Mouse (Mus musculus): ENCODE data around the gene Ugt1a2.
"Not testable (repeated sequence)": the region's sequence is repeated elsewhere in the genome, so short reads cannot be mapped to it uniquely, and the experiment has no call there.

Gene Ugt1a2

DNA sequence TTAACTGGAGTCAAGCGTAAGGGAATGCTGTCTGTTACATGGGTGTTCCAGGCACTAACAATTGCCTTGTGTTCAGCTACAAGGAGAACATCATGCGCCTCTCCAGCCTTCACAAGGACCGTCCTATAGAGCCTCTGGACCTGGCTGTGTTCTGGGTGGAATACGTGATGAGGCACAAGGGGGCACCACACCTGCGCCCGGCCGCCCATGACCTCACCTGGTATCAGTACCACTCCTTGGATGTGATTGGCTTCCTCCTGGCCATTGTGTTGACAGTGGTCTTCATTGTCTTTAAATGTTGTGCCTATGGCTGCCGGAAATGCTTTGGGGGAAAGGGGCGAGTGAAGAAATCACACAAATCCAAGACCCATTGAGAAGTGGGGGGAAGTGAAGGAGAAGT is 17.6 kb downstream of the Ugt1a2 start:
- peak in 1 of 2 experiments; percentile 14 for DNase-seq

DNA sequence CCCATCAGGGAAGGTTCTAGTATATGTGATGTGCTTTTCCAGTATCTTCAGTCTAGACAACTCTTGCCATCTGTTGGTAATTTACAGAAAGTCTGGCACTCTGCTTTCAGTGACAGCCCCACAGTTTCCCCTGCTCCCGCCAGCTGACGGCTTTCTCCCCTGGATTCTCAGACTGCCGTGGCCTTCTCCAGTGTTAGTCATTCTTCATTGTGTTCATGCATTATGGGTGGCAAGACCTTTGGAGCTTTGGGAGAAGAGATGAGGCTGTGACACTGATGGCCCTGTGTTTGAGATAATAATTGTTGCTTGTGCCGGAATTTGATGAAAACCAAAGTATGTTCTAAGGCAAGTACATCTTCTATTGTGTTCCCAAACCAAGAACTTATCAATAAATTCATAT is 18.2 kb downstream of the Ugt1a2 start:
- no peak for DNase-seq

DNA sequence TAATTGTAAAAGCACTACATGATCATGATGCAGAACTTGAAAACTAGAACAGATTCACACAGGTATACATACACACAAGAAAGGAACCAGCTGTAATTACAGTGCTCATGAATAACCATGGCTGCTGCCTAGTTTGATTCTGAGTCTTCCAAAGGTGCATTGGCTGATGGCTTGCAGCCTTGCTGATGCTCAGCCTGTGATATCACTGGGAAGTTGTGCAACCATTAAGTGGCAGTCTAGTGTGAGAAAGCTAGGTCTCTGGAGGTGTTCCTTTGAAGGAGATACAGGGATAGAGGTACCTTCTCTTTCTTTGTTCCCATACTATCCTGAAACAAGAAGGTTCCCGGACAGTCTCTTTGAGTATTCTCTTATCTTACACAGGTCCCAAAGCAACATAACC is 18.7 kb downstream of the Ugt1a2 start:
- no peak for DNase-seq

DNA sequence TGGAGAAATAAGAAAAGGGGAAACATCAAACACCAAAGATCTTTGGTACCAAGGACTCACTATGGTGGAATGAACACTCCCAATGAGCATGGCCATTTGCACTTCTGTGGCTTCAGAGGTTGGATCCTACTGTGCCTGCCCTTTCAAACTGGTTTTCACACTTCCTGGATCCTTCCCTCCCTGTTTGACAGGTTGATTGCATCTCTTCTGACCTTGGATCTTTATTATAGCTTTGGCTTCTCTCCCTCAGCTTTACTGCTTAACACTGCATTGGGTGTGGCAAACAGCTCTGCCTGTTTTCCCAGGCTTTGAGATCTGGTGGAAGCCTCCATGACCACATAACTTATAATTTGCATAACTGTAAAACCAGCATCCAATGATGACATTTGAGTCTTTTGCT is 19.9 kb downstream of the Ugt1a2 start:
- DNase-seq: no peak

DNA sequence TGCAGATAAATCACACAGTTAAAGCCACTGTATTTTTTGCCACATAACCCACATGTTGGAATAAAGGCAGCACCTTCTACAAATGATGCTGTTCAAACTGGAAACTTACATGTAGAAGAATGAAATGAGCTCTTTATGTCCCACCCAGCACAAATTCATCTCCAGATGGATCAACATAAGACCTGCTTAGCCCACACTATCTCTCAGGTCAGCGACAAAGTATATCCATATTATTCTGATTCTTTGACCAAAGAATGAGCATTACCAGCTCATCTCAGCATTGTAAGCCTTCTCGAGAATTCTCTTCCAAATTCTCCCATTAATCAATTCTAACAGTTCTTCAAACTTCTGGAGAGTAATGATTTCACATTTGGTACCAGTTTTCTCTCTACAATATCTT is 21.8 kb downstream of the Ugt1a2 start:
- DNase-seq: no peak

DNA sequence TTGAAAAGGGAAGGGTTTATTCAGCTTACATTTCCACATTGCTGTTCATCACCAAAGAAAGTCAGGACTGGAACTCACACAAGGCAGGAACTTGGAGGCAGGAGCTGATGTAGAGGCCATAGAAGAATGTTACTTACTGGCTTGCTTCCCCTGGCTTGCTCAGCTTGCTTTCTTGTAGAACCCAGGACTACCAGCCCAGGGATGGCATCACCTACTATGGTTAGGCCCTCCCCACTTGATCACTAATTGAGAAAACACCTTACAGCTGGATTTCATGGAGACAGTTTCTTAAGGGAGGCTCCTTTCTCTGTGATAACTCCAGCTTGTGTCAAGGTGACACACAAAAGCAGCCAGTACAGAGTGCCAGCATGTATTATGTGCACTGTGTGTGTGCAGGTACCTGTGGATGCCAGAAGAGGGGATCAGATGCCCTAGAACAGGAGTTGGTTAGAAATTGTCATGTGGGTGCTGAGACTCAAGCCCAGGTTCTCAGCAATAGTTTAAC is 22.7 kb downstream of the Ugt1a2 start:
- not testable (repeated sequence) for DNase-seq

DNA sequence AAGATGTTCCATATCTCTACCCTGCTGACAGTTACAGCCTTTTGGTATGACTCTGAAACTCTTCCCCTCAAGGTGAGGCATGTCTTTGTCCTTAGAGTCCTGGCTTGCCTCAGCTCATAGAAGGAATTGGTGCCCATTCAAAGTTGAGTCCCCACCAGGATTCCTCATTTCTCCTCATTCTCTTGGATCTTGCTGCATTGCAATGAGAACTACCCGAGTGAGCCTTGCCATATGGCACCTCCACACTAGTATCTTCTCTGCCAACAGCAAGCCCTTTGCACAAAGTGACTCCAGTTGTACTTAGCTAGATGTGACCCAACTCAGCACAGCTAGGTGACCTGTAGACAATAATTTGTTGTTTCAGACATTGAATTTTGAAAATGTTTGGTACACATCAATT is 23.2 kb downstream of the Ugt1a2 start:
- DNase-seq: no peak

DNA sequence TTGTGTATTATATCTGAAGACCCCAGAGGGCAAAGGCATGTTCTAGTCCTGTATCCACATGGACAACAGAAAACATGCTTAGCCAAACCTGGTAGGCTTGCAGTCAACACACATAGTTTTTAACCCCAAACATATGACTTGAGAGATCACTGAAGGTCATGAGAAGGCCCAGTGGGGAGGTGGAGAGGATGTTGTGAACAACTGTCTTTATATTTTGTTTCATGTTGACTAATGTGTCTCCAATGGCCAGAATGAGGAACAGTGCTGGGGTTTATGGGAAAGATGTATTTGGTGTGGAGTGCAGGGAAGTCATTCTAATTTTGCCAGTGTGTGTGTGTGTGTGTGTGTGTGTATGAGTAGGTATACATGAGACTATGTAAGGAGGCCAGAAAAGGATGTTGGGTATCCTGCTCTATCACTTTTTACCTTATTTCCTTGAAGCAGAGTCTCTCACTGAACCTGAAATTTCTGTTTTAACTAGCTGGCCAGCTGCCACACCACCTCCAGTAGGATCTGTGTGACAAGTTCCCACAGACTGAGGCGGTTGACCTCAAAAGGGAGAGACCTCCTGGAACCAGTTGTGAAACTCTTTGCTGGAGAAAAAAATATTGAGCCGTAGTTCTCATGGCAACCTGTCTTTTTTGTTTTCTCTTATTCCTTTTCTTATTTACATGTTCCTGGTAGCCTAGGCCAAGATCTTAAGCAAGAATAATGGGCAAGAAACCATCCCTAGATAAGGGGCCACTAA is 23.8 kb downstream of the Ugt1a2 start:
- peak in 1 of 2 experiments; percentile 10 for DNase-seq

DNA sequence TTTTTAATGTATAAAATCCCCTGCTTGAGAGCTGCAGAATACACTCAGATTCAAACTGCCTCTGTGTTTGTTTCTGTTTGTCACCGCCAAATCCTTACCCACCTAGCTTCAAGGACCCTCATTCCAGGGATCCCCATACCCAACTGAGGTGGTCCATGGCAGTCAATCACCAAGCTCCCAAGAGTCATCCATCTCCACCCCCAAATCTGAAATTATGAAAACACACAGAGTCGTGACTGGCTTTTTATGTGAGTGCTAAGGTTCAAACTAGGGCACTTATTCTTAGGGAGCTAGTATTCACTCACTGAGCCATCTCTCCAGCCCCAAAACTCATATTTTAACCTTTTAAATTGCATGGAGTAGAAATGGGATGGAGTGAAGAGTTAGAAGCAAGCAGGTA is 24.9 kb downstream of the Ugt1a2 start:
- DNase-seq: not testable (repeated sequence)

DNA sequence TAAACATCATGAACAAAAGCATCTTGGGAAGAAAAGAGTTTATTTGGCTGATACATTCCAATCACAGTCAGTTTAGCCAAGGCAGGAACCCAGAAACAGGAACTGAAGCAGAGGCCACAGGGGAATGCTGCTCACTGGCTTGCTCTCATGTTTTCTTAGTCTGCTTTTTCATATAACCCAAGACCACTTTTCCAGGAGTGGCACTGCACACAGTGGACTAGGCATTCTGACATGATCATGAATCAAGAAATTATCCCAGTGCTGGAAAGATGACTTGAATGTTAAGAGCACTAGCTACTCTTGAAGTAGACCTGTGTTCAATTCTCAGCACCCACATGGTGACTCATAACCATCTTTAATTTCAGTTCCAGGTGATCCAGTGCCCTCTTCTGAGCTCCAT is 25.3 kb downstream of the Ugt1a2 start:
- no peak for DNase-seq

DNA sequence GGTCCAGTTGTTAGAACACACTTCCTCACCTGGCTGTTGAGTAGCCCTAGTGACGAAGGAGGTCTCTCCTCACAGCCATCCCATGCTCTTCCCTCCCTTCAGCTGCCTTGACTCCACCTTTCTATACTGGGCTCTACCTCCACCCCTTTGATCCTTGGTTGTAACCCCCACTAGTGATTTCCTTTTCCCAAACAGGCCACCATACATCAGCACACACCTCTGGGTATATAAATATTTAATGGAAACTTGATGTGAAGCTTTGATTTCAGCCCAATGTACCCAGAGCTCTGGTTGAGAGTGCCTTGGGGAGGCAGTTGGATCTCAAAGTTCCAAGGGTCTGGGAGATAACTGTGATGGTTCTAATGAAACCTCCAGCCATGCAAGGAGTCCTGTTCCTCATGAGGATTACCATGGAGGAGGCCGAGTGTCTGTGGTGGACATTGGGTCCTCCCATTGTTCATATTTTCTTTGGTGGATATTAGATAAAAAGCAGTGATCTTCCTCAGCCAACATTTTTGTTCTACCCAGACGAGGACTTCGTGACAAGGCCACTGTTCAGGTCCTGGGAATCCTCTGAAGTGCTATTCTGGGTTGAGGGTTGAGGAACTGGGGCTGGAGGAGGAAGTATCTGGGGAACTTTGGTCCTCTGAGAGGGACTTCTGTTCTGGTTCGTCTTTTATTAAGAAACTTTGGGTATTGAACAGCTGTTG is 26.4 kb downstream of the Ugt1a2 start, which contains the start of gene Mroh2a:
Gene Mroh2a, plus strand, starts transcription at position 317 of the 710 bp plus-strand sequence.
- DNase-seq: peak in 1 of 2 experiments; percentile 1

DNA sequence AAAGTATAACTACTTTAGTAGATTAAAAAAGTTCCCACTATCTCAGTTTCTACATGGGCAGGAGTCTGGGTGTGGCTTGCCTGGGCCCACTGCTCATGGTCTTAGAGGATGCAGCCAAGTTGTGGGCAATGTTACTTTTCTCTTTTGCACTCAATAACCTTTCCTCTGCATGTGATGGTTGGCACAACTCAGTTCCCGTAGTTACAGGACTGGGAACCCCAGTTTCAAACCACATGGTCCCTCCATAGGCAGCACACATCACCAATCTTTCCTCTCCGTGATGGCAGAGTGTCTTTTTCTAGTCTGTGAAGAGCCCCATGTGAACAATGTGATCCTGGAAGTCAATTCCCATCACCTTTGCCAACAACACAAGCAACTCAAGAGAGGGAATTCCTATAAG is 27.1 kb downstream of the Ugt1a2 start:
- DNase-seq: no peak

DNA sequence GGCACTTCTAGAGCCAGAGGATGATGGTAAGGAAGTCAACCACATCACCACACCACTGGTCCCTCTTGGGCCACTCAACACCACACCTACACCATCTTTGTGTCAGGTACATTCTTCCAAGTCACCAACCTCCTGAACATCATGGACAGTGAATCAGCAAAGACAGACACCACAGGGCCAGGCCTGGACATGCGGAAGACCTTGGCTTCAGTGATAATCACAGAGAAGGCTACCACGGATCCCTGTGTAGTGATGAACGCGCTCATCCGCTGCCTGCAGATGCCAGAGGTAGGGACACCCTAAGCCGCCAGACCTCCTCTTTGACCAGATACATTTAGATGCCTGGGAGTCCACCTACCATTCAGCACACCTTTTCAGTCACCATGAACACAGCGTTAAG is 27.7 kb downstream of the Ugt1a2 start:
- peak; percentile 9 to 10 for DNase-seq

DNA sequence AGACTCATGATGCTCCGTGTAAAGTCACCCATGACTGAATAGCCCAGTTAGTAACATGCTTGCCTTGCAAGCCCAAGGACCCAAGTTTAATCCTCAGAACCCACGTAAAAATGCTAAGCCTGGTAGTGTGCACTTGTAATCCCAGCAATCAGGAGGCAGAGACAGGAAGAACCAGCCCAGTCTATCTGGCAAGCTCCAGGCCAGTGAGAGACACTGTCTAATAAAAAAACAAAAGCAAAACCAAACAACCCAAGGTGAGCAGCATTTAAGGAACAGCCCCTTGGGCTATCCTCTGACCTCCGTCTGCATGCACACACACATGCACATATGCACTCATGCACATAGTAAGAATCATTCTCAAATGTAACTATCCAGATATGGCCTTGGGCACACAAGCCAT is 29.2 kb downstream of the Ugt1a2 start:
- DNase-seq: no peak

DNA sequence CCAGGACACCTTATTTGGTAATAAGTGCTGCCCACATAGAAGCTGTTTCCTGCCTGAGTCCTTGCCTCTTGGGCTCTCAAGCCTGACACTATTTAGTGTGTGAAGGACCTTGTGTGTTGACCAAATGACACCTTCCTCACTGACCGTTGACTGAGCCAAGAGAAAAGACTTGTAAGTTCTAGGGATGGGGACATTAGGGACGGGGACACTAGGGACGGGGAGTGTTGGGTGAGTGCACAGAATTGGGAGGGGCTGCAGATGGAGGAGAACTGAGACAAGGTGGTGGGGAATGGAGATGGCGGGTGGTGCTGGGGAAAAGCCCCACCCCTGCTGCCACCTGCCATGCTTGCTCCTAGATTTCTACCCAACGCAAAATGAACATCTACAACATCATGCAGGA is 29.6 kb downstream of the Ugt1a2 start:
- no peak for DNase-seq

DNA sequence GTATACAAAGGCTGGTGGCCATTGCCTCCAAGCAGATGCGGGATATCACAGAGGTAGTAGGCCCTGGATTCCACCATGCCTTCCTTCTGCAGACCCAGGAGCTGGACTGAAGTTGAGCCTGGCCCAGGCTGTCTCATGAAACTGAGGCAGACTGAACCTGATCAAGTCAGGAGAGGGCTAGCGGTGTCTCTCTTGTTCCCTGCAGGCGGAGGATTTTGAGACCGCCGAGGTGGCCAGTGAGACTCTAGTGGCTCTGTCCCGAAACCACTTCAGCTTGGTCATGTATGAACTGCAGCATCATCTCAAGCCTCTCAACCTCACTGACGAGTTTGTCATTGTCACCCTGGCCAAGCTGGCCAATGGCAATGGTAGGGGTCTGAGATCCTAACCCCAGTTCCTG is 30.0 kb downstream of the Ugt1a2 start:
- DNase-seq: no peak

DNA sequence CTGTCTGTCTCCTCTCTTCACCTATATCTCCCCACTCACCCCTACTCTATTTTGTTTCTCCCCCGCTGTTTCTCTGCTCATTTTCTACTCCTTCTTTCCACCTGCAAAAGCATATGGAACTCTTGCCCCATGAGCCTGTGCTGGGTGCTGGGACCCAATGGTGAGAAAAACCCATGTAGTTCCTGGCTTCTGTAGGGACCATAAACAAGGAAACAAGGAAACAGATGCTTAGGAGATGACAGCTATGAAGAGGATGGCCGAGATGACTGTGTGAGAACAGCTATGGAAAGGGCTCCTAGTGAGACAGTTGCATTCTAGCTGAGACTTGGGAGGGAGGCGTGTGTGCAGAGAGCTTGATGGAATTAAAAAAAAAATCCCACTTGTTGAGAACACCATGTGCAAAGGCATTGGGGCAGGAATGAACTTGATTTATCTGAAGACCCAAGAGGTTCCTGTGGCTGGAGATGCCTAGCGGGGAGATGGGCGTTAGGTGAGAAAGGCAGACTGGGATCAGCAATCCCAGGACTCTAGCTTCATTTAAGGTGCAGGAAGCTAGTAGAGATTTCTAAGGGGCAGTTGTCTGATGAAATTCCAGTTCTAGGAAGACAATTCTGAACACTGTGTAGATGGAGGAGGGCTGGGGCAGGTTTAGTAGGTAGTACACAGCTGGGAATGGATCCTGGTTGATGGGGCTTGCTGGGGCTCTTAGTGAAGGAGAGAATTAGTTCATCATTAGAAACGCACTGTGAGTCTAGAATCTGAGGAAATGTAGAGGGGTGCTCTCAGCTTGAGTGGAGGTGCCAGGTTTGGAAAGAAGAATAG is 30.8 kb downstream of the Ugt1a2 start:
- no peak for DNase-seq

DNA sequence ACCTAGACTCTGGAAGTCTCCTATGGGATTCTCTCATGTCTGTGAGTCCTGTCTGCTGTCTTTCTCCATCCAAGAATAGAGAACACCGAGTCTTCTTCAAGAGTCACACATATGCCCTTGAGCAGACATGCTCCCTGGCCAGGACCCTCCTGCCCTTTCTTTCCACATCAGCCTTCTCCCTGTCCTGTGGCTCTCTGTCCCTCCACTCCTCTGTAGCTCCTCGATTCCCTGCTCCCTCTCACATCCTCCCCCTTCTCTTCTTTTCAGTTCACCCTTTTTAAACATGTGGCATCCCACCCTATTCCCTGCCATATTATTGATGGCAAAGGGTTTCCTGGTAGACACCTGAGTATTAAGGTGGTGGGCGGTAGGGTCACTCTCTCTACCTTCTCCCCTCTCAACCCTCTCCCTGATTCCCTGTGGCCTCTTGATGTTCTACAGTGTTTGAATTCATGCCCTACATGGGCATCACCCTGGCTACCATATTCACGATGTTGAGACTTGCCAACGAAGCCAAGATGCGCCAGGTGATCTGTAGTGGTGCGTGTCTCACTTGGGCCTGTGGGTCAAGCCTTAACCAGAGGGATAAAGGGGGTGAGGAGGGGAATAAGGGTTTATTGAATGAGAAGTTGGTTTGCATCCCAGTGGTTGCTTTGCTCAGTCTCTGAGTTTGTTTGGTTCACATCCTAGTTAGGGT is 31.6 kb downstream of the Ugt1a2 start:
- DNase-seq: no peak

DNA sequence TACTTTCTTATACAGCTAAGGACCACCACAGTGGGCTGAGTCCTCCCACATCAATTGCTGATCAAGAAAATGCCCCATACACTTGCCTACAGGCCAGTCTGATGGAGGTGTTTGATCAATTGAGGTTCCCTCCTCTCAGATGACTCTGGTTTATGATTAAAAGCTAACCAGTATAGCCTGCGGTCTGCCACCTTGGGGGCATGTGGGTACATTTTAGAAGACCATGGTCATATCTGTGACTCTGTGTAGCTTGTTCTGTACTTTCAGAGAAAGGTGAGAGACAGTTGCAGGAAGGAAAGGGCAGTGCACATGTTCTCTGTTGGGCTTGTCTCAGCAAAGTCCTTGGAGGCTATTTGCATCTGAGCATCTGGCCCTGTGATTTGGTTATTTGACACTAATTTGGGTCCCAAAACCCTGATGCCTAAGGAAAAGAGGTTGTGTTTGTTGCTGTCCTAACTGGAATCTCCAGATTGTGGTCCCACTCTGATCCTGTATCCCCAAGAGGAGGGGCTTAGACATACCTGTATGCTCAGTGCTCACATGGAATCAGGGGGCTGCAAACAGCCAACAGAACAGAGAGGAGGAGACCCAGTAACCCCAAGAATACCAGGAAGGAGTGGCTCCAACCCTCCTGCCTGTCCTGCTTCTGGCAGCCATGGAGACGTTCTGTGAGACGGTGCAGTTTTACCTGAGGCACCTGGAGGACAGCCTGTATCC is 32.4 kb downstream of the Ugt1a2 start:
- DNase-seq: no peak

DNA sequence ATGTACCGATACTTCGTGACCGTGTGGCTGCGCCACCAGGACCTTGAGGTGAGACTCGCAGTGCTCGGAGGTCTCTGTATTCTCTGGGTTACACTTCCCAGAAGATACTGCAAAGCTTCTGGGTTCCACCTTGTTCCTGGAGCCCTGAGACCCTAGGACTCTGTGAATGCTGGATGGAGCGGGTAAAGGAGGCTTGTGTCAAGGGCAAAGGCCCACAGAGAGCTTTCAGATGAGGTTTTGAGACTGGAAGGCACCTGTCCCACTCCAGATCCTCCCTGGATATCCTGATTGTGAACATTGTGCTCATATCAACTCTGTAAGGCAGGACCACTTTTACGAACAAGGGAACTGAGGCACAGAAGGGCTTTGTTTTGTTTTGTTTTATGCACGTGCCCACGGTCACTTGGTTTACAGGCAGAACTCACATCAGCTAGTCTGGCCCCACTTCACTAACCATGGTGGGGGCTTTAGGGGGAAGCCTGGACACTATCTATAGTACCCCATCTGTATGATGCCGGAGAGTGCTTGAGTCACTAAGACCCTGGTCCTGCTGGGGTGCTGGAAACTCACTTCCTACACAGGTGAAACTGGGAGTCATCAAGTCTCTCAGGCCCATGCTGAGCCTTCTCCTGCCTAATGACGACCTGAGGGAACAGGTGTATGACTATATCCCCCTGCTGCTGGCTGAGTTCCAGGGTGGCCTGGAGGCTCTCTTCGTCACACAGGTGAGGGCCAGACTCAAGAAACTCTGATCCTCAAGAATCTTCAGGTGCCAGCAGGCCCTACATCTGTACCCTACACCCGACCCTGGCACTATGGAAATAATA is 33.2 kb downstream of the Ugt1a2 start:
- DNase-seq: peak in 1 of 2 experiments; percentile 38

DNA sequence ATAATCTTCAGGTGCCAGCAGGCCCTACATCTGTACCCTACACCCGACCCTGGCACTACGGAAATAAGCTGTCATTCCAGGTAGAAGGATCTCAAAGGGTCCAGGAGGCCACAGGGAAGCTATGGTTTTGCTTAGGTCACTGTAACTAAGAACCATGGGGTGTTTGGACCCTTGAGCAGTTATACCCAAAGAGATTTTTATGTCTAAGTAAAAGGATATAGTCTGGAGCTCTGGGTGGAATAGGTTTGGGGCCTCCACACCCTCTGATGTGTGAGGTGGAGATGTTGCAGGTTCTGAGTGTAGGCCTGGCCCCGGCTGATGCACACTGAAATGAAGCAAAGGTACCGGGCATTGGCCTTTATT is 33.8 kb downstream of the Ugt1a2 start:
- DNase-seq: no peak
